Mouse (Mus musculus) spleen, adult 2 months (tissue): ENCODE measurements at regions not wholly inside any gene's neighbourhood (a gene's known extent, or its start where the extent isn't known, plus 50 kb on each side); places are given as distances from the start of the nearest gene placed in this dataset.
"Not testable (repeated sequence)": the region's sequence is repeated elsewhere in the genome, so short reads cannot be mapped to it uniquely, and the experiment has no call there.

ENCODE experiments used
- DNase-seq, 2 experiments: peaks; one replicate each; pipeline versions ENCODE4 v3.0.0 to v3.0.0-alpha.2; 2012 to 2021; ENCODE audit warnings: low spot score in 2 of 2, low read depth in 1 of 2
- H3K27ac ChIP-seq: fragments of 200-500 bp; 2 replicates; pipeline ENCODE4 v1.5.1; 2012; ENCODE audit warnings: low read length, inconsistent platforms; ENCODE audit not compliant: insufficient read depth
- H3K27me3 ChIP-seq: fragments of 200-500 bp; 2 replicates; pipeline ENCODE4 v1.6.1; 2012; ENCODE audit warnings: mild to moderate bottlenecking, moderate library complexity, low read length, inconsistent platforms; ENCODE audit not compliant: control insufficient read depth, insufficient read depth
- H3K36me3 ChIP-seq: fragments of 200-500 bp; 2 replicates; pipeline ENCODE4 v1.6.1; 2012; ENCODE audit warnings: mild to moderate bottlenecking, low read length, inconsistent platforms; ENCODE audit not compliant: control insufficient read depth, insufficient read depth
- H3K4me1 ChIP-seq: fragments of 200-500 bp; 2 replicates; pipeline ENCODE4 v1.6.1; 2011; ENCODE audit warnings: inconsistent platforms; ENCODE audit not compliant: control insufficient read depth, insufficient read depth, insufficient read length
- H3K4me3 ChIP-seq: fragments of 200-500 bp; 2 replicates; pipeline ENCODE4 v1.5.1; 2011; ENCODE audit warnings: mild to moderate bottlenecking, inconsistent platforms; ENCODE audit not compliant: insufficient read depth, insufficient read length; ENCODE audit errors: extremely low read depth
- CTCF ChIP-seq: fragments of 200-500 bp; IDR thresholded peaks from 2 replicates; pipeline ENCODE4 v1.5.1; 2011; ENCODE audit warnings: mild to moderate bottlenecking, inconsistent platforms; ENCODE audit not compliant: insufficient read depth, insufficient read length, insufficient replicate concordance; ENCODE audit errors: extremely low read depth
- POLR2A ChIP-seq: fragments of 200-500 bp; IDR thresholded peaks from 2 replicates; pipeline ENCODE4 v1.6.1; 2011; ENCODE audit warnings: low read depth, low read length, inconsistent platforms
- WGBS: fragments of 180-500 bp; shearing (Covaris S2); methylation state at CpG from one replicate; pipeline ENCODE4 v1.1.7; 2018; 5-methylcytosine and 5-hydroxymethylcytosine counted together

DNA sequence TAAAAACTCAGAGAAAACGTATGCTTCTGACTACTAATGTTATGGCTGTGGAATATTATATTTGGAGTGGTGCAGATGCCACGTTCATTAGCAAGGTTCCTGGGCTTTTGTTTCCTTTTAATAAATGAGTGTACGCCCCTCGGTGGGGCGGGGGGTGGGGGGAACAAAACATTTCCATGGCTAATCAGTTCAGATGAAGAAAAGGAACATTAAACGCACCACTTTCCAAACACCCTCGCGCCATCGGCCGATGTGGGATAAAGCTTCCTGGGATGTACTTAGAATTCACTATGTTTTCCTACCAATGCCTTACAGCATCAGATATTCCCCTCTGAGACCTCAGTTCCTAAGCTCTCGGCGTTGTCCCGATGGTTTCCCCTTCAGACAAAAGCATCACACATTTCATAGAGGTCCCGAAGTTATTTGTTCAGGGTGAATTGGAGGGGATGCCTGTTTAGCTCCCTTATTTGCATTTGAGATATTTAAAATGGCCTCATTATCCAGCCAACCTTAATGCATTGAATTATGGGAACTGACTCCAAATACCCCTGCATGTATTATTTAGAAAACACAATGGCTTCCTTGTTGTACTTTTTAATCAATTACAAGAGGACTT is 155.5 kb upstream of the Pmfbp1 start:
- DNase-seq: no peak
- Histone ChIP-seq H3K27me3 (no peaks in the 10 kb centered on the region), H3K27ac (no peak overlapping the region), H3K36me3 (no peaks in the 10 kb centered on the region), H3K4me3 (no peak overlapping the region), H3K4me1 (no peaks in the 10 kb centered on the region)
- TF ChIP-seq CTCF (no peak), POLR2A (no peak)
- WGBS: 92% methylated on average over 14 of the region's 14 CpGs

DNA sequence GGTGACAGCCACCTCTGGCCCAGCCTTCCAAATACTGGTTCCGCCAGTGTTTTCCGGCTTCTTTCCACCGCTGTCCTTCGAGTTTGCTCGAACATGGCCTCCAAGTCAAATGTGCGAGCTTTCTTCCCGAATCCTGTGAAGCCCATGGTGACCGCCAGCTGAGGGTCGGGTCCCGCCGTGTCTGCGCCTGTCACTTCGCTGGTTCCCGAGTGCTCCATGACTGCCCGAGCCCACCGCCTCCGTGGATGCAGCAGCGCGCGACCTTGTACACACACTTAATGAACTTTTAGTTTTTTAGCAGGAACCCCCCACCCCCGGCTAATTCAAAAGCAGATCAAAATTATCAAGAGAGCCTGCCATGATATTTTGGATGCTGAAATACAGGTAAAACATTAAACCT is 153.2 kb upstream of the Pmfbp1 start:
- WGBS: 95% methylated on average over 21 of the region's 21 CpGs

DNA sequence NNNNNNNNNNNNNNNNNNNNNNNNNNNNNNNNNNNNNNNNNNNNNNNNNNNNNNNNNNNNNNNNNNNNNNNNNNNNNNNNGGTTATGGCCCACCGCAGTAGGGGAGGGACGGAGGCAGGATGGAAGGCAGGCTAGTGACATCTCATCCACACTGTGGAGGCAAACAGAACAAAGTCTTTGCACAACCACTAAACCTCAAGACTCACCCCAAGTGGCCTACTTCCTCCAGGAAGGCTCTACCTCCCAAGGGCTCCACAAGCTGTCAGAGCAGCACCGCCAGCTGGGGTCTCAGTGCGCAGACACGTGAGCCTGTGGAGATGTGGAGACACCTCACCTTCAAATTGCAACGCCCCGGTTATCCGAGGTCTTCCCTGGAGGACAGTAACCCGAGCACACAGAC is 138.7 kb upstream of the Pmfbp1 start:
- DNase-seq: no peak
- 79% methylated on average over 9 of the region's 9 CpGs for WGBS
- TF ChIP-seq POLR2A: no peak
- TF ChIP-seq CTCF: no peak

More for the DNA sequence above, 153.2 kb upstream of the Pmfbp1 start:
- DNase-seq, H3K36me3 ChIP-seq, H3K27ac ChIP-seq, H3K4me3 ChIP-seq, H3K4me1 ChIP-seq, H3K27me3 ChIP-seq: not testable (repeated sequence)

DNA sequence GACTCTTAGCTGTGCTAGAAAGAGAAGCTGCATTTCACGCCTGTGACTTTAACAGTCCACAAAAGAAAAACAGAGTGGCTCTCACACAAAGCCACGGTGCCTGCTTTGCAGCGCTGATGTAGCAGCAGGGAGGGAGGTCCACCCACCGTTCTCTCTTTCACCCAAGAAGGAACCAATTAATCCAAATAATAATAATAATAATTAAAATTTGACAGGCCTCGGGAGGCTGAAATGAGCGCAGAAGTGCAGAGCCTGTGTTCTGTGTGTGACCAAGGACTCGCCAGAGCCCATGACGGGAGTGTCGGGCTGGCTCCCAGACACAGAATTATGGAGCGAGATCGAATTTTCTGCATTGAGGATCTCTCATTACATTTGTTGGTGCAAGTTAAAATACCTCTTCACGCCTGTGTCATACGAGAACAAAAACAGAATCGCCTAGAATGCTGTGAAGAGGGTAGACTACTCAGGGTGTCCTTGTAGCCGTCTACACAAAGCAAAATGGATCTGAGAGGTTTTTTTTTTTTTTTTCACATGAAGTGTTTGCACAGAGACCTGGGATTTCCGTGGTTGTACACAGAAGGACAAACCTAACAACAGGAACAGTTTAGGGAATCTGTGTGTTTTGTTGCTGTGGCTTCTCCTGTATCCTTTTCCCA is 134.3 kb upstream of the Pmfbp1 start:
- no peaks in the 10 kb centered on the region for H3K36me3 ChIP-seq
- no peaks in the 10 kb centered on the region for H3K27me3 ChIP-seq
- no peak overlapping the region for H3K27ac ChIP-seq
- no peak overlapping the region for H3K4me3 ChIP-seq
- no peak for TF ChIP-seq POLR2A
- no peak for TF ChIP-seq CTCF
- H3K4me1 ChIP-seq: no peaks in the 10 kb centered on the region
- no peak for DNase-seq
- WGBS: 73% methylated on average over 16 of the region's 16 CpGs

More for the DNA sequence above, 138.7 kb upstream of the Pmfbp1 start:
- Histone ChIP-seq H3K4me1 (no peaks in the 10 kb centered on the region), H3K27ac (no peak overlapping the region), H3K27me3 (peaks cover 2% of the 10 kb centered on the region; the same call in 1 of the 2 replicates), H3K4me3 (no peak overlapping the region), H3K36me3 (no peaks in the 10 kb centered on the region)

DNA sequence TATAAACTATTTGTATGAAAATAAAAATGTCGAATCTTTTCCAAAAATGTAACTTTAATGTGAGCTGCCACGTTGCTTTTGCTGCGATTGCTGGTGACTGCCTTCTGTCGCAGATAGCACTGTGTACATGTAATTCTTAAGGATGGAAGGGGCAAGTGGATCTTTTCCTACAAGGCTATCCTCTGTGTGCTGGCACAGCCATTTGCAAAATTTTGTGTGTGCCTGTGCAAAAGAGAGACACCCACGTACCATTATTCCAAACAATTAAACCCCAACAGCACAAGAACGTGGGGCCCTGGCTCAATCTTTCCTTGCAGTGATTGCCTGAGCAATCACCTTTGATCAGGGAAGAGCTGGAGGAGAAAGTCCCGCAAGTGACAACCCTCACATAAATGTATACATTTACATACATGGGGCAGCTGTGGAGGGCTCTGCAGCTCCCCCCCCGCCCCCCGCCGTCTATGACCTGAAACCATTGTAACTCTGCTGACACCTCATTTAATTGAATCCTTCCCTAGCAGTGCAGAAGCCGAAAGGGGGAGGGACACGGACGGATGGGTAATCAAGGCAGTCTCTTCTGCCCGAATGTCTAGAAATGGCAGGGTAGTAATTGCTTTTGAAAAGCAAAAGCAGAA is 133.6 kb upstream of the Pmfbp1 start:
- Histone ChIP-seq H3K4me1 (no peaks in the 10 kb centered on the region), H3K27ac (no peak overlapping the region), H3K27me3 (no peaks in the 10 kb centered on the region), H3K36me3 (no peaks in the 10 kb centered on the region), H3K4me3 (no peak overlapping the region)
- WGBS: 50% methylated on average over 14 of the region's 14 CpGs
- TF ChIP-seq CTCF: no peak
- TF ChIP-seq POLR2A: no peak
- no peak for DNase-seq

DNA sequence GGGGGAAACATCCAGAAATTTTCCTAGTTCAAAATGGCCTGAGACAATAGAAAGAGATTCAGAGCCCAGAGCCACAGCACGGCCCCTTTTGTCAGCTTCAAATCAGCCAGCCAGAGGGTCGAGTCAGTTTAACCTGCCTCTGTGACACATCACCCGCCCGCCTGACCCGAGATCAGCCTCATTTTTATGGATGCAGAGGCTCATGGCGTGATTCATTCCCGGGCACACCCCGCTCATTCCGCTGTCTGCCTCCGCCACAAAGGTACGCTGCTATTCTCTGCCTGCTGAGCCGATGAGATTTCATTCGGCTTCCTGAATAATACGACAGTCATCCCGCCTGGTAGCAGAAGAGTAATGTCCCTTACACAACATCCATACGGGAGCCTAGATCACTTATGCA is 132.9 kb upstream of the Pmfbp1 start:
- H3K4me3 ChIP-seq: no peak overlapping the region
- H3K4me1 ChIP-seq: no peaks in the 10 kb centered on the region
- no peak overlapping the region for H3K27ac ChIP-seq
- no peak for DNase-seq
- WGBS: 33% methylated on average over 16 of the region's 16 CpGs
- TF ChIP-seq POLR2A: no peak
- TF ChIP-seq CTCF: no peak
- H3K27me3 ChIP-seq: no peaks in the 10 kb centered on the region
- H3K36me3 ChIP-seq: no peaks in the 10 kb centered on the region

DNA sequence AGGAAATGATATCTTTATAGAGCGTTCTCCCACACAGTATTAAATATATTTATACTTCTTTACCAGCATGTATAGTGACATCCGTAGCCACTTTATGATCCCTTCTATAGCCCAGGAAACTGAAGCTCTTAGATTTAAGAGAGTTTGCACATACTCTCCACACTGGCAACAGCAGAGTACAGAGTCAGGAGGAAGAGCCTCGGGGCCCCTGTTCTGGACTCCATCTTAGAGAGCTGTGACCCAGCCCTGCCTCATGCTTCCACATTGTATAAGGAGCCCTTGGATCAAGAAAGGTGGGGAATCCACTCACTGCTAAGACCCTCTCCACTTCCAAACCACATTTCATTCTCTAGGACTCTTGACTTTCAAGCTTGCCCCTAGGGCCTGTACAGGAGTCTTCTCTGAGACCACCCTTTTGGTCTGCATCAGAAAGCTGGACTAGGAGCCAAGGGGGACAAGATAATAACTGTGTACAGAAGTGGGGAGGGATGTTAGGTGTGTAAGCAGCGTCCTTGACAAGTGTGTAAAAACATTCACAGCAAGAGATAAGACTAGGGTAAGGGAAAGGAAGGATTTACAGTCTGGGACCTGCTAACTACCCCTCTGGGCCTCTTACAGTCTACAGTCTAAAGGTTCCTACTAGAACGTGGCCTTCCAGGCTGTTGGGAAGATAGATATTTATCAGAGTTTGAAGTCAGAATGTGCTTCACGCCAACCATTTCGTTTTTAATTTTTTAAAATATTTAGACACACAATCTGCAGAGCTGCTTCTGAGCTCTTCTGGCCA is 132.1 kb upstream of the Pmfbp1 start:
- Histone ChIP-seq H3K27ac (no peak overlapping the region), H3K4me3 (no peak overlapping the region), H3K36me3 (no peaks in the 10 kb centered on the region), H3K4me1 (no peaks in the 10 kb centered on the region), H3K27me3 (no peaks in the 10 kb centered on the region)
- no peak for DNase-seq
- WGBS: 82% methylated on average over 7 of the region's 7 CpGs
- no peak for TF ChIP-seq POLR2A
- no peak for TF ChIP-seq CTCF
